Mouse (Mus musculus) liver, embryonic 14 days (tissue): ENCODE data around the gene Pnliprp1. TPM values are rescaled to one million over a fixed set of nuclear protein-coding genes. Genes with fewer than 3 reads are reported as not detected.

ENCODE experiments used
- polyA plus RNA-seq: library from polyadenylated mRNA; depleted of rRNA; stranded (reverse); fragments of >200 nt; gene quantifications from 2 replicates; pipeline ENCODE4 v1.2.3, GENCODE M21; 2012; rRNA removed

The Pnliprp1 gene
- polyA plus RNA-seq = 31.0 and 35.4 TPM in 2 replicates

GRCm38 (mm10) chr19:58728445-58729031 lies at the start of gene Pnliprp1:
Gene Pnliprp1, plus strand, starts transcription at chr19:58728887.

GRCm38 (mm10) chr19:58759423-58759822 lies 30.7 kb downstream of the Pnliprp1 start, which contains the start of gene Pnliprp2:
Gene Pnliprp2, plus strand, starts transcription at chr19:58759719.

Other genes with a start within 250 kb of the Pnliprp1 start
- gene Ccdc172, start 216.9 kb upstream of the Pnliprp1 start, polyA plus RNA-seq = not detected in 2 replicates
- gene Pnlip, start 76.4 kb upstream of the Pnliprp1 start, polyA plus RNA-seq = not detected in 2 replicates
- 2.3 and 2.6 TPM in 2 replicates for gene Pnliprp2, start 30.8 kb downstream of the Pnliprp1 start, polyA plus RNA-seq
- 0.03 and 0.06 TPM in 2 replicates for gene 1700019N19Rik, start 65.6 kb downstream of the Pnliprp1 start, polyA plus RNA-seq
- gene Eno4, start 214.5 kb downstream of the Pnliprp1 start, polyA plus RNA-seq = 0.05 TPM in 1 of 2 replicates, not detected in the other
- 0.28 and 0.36 TPM in 2 replicates for gene Hspa12a, start 214.8 kb downstream of the Pnliprp1 start, polyA plus RNA-seq